Mouse (Mus musculus) central nervous system, embryonic 18 days (tissue): ENCODE results near the gene Gm29133. TPM values are rescaled to one million over a fixed set of nuclear protein-coding genes. Genes with fewer than 3 reads are reported as not detected.

Source experiments
- polyA plus RNA-seq: library from polyadenylated mRNA; depleted of rRNA; stranded (reverse); fragments of >200 nt; gene quantifications from 2 replicates; pipeline ENCODE4 v1.2.3, GENCODE M21; 2012; rRNA removed

Gene Gm29133
- polyA plus RNA-seq = not detected in 2 replicates

DNA sequence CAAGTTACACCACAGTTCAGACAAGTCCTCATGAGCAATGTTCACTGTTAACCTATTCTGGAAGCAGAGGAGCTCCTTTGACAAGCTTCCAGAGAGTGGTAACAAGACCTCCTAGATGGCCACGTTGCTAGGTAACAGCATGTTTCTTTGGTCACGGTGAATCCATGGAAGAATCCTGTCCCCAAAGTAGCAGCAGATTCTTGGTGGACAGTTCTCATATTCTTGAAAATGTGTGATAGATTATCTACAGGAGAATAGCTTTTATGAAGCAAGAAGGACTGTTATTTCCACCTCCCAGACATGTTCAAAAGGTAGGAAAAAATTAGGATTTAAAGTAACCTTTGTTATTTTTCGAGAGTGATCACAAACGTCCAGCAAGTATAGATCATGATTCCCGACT lies at the start of gene Gm29133:
Gene Gm29133 (plus strand): TSS at position 301 of the 400 bp plus-strand sequence.

Other genes starting within 250 kb of the Gm29133 start
- gene Pdcd10, start 191.3 kb upstream of the Gm29133 start, polyA plus RNA-seq = 44.7 and 48.4 TPM in 2 replicates
- gene Serpini1, start 190.7 kb upstream of the Gm29133 start, polyA plus RNA-seq = 63.4 and 74.0 TPM in 2 replicates
- gene Golim4, start 208.8 kb downstream of the Gm29133 start, polyA plus RNA-seq = 15.4 and 17.8 TPM in 2 replicates